Mouse (Mus musculus) left cerebral cortex, adult 9 months (tissue): ENCODE results near the gene Abhd11.
"Not testable (repeated sequence)": the region's sequence is repeated elsewhere in the genome, so short reads cannot be mapped to it uniquely, and the experiment has no call there.

Experiments
- DNase-seq, 2 experiments: peaks; one replicate each; pipeline ENCODE4 v3.0.0; 2022; ENCODE audit warnings: low spot score in 2 of 2

The Abhd11 gene

DNA sequence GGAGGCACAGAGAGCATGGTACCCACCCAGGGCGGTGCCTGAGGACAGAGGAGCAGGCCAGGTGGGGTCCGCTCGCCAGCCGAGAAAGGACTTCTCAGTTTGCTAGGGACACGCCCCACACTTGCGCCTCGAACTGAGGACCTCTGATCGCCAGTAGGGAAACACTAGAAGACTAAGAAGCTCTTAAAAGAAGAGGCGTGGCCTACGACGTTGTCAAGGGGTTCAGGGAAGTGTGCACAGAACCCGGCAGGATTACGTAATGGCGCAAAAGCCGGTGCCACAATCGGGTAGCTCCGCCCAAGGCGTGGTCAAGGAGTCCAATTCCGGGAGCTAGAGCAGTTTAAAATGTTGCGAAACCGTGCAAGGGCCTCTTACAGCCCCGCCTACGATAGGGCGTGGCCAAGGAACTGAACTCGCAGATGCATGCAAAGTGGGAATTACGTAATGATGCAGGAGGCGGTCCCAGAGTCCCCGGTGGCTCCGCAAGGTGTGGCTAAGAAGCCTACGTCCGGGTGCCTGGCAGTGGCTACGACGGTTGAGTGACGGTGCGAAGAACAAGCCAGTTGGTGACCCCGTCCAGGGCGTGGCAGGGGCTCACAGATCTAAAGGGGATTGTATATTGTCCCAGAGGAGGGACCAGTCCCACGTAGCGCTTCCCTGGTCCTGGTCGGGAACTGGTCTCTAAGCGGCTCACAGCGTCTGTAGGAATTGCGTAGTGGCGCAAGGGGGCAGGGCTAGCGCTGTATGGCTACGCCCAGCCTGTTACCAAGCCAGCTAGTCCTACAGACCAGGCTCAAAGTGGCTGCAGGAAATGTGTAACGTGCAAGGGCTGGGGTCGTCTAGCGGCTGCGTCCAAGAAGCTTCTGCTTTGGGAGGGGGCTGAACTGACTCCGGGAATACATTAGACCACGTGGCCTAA is at the start of gene Abhd11:
Gene Abhd11 (plus strand): TSS at position 482 of the 919 bp plus-strand sequence.
- DNase-seq = peak; percentile 99

DNA sequence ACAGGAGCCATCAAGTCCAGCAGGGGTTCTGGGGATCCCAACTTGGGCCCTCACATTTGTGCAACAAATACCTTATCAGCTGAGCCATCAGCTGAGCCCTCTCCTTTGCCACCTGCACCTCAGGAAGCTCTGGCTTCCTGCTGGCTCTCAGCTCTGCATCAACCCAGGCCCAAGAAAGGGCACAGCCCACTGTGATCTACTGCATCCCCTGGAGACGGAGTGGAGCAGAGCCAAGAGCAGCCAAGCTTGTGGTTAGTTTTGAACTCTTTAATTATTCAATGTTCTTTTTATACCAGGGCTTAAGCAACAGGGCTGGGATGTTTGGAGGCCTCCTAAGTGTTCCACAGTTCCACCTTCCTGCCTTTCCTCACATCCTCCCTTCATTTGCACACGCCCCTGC is 48.5 kb upstream of the Abhd11 start:
- DNase-seq = no peak

DNA sequence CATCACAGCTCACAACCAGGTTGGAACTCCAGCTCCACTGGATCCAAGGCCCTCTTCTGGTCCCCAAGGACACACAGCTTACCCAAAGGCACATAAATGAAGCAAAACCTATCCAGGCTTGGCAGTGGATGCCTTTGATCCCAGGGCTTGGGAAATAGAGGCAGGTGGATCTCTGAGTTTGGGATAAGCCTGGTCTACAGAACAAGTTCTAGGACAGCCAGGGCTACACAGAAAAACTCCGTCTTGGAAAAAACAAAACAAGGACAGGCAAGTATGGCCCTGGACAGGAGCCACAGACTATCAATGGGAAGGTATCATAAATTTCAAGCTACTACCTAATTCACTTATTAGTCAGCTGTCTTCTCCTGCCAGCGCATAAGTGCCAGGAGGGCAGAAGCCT is 47.4 kb upstream of the Abhd11 start:
- DNase-seq = no peak

DNA sequence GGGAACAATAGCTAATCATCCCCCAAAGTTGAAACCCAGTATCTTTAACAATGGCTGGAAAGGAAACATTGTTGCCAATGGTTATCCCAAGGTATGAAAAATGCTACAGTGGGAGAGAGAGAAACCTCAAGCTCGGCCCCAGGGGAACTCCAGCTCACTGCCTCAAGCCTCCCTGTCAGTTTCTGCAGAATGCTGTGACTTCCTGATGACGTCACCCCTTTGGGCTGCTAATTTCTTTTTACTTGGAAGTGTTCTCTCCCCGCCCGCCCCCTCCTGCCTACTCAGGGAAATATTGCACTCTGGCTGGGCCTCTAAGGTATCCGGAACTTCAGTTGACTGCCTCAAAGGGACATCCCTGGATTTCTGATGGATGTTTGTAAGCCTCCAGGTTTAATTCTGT is 45.4 kb upstream of the Abhd11 start:
- no peak for DNase-seq

DNA sequence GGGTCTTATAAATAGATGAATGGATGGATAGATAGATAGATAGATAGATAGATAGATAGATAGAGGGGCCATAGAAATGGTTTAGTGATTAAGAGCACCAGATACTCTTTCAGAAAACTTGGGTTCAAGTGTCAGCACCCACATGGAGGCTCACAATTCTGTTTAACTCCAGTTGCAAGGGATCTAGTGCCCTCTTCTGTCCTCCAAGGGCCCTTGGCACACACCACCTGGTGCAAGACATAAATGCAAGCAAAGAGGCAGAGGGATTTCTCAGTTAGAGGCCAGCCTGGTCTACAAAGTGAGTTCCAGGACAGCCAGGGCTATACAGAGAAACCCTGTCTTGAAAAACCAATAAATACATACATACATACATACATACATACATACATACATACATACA is 44.3 kb upstream of the Abhd11 start:
- not testable (repeated sequence) for DNase-seq

DNA sequence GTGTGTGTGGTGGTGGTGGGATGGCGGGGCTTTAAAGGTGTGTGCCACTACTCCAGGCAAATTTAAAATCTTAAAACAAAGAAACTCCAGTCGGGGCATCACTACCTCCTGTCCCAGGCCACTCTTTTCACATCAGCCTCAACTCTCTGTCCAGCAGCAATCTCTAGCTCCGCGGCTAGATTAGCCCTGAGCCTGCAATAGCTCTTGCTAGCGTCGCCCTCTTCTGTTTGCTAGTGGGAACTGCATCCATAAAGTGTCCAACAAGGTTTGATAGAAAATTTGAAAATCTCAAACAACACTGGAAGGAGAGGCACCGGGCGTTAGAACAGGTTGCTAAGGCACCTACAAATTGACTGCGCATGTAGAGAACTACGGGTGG is 43.5 kb upstream of the Abhd11 start:
- peak in 1 of 2 experiments; percentile 75 for DNase-seq

DNA sequence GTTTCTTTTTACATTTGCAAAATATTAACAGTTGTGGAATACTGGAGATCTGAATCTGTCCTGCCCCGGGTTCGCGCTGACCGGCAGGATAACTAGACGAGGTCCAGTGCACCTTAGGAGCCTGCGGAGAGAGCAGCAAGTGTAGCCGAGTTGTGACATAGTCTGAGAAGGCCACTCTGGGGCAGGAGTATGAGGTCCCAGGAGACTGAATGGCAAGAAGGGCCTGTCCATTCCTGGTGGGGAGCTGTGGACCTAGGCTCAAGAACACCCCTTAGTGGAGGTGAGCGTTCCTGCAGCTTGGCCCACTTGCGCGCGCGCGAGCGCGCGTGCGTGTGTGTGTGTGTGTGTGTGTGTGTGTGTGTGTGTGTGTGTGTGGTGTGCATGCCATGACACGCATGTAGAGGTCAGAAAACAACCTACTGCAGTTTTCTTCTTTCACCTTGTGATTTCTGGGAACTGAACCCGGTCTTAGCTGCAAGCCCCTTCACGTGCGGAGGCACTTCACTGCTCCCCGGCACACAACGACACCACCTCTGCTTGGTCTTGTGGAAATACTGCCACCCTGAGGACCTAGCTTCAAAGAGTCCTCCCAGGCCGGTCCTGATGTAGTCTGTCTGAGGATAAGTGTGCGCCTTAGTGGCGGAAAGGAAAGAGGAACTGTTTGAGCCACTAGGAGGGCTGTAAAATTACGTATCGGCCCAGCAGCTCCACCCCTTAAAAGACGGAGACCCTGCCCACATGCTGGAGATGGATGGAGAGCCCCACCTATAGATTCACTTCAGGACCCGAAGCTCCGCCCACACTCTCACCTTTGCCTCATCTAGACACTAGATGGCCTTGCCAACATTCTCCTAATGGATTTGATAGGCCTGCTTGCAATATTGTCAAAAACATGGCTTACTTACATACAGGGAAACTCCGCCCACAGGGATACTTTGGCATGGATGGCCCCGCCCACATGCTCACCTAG is 42.8 kb upstream of the Abhd11 start:
- DNase-seq = peak in 1 of 2 experiments; percentile 14

DNA sequence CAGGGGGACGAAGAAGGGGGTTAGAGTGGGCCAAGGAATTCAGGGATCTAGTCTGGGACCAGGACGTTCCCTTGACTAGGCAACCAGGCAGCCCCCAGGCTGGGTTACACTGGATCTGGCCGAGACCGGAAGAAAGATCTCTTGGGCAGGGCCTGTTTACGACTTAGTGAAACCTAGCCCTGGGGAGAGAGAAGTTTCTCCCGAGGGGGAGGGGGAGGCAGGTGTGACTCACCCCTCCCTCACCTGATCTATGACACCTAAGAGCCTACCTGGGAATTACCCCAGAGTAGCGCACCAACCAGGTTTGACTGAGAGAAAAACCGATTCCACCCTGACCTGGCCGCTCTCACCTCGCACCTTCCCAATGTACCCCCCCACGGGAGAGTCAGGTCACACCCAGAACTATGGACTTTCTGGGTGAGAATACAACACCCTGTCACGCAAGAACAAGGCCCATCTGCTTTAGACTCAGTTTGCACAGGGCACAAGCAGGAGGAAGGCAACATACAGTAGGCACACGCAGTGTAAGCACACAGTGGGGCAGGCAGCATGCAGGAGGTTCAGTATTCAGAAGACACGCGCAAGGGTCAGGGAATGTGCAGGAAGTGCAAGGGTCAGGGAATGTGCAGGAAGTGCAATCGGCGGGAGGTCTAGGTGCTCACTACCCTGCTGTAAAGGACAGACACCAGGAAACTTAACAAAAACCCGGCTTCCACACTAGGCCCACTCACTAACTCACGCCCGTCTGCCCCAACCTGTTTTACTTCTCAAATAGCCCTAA is 41.6 kb upstream of the Abhd11 start:
- no peak for DNase-seq

DNA sequence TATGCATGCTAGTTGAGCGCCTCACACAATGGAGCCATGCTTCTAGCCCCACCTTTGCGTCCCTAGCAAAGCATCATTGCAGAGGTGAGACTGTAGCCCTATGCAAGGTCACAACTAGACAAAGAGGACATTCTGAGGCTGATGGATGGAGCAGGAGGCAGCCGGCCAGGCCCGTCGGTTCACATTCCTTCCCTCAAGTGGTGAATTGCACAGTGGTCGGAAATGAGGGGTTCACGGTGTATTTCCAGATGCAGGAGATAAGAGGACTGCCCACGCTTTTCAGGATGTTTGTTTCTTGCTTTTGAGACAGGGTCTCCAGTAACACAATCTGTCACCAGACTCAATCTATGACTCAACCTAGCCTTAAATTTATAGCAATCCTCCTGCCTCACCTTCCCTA is 38.3 kb upstream of the Abhd11 start:
- DNase-seq = no peak

DNA sequence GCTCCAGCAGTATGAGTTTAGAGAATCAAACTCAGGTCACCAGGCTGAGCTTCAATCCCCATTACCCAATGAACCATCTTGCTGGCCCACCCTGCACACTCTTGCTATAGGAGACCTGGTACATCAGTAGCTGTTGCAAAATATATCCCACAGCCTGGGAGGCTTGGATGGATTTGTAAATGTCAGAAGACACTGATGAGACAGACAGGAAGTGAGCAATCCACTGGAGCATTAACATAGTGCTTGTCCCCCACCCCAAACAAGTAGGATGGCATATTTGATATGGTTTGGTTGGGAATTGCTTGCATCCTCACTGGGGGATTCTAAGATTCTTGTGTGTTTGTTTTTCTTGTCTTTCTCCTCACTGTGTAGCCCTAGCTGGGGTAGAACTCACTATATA is 35.9 kb upstream of the Abhd11 start:
- DNase-seq = no peak

DNA sequence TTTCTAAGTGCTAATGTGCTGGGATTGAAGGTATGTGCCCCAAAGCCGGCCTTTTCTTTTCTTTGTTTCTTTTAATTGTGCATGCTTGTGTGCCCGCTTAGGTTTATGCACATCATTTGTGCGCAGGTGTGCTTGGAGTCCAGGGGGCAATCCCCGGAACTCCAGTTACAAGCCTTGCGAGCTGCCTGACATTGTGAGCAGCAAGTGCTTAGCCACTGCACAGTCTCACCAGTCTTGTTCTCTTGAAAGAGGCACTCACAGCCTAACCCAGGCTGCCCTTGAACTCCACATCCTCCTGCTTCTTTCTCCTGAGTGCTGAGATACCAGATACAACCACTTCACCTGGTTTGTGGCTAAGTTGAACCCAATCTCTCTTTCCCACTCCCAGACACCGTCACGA is 35.4 kb upstream of the Abhd11 start:
- DNase-seq = no peak

DNA sequence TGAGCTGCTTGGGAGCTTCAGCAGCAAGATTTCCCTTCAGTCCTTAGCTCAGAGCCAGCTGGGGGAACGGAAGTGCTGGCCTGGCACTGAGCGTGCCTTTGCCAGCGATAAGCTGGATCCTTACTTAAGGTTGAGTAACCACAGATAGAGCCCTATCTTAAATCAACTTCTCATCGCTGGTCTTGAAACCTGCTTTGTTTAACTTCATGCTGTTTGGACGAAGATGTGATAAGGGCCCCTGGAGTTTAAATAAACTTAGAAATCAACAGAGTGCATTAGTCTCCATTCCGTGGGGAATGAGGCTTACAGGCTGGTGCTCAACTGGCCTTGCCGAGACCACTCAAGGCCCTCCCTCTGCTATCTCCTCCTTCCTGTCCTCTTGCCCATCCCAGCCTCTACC is 34.7 kb upstream of the Abhd11 start:
- DNase-seq = no peak

DNA sequence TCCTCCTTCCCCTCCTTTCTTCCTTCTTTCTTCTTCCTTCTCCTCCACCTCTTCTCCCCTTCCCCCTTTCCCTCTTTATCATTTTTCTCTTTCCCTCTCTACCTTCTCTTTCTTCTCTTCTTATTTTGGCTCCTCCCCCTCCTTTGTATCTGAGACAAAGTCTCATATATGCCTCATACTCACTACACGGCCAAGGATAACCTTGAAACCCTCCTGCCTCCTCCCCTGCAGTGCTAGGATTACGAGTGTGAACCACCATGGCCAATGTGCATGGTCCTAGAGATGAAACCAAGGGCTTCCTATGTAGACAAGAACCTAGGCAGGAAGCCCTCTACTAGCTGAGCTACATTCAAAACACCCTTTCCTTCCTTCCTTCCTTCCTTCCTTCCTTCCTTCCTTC is 34.0 kb upstream of the Abhd11 start:
- DNase-seq = no peak

DNA sequence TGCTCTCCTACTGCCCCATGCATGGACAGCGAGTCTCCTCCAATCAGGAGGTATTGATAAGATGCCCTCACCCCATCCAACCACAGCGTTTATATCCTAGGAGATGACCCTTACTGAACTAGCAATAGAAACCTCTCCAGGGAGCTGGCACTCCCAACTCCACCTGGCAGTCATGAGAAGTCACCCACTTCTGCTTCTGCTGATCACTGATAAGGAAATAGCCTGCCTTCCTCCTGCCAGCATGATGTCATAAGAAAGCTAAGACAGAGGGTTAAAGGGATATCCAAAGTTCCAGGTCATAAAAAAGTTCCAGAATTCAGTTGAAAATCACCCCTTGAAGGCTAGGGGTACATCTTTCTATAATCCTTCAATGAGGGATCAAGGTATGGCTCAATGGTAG is 32.8 kb upstream of the Abhd11 start:
- no peak for DNase-seq

DNA sequence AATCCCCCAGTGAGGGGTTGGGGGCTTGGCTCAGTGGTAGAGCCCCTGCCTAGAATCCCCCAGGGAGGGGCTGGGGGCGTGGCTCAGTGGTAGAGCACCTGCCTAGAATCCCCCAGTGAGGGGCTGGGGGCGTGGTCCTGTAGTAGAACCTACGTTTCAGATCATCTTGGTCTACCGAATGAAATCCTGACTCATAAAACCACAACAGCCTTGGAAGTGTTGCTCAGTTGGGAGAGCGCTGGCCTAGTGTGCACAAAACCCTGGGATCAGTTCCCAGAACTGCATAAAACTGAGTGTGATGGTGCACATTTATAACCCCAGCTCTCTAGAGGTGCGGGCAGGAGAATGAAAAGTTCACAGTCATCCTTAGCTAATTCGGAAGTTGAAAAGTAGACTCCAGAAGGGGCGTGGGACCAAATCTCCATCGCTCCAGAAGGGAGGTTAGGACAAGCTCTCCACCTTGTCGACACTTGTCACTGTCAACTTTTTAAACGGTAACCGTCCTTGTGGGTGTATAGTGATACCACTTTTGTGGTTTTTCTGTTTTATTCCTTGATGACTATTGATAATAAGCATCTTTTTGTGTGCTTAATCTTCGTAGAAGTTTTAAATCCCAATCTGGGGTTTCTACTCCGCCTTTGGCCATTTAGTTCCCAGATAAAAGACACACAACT is 32.2 kb upstream of the Abhd11 start:
- no peak for DNase-seq

DNA sequence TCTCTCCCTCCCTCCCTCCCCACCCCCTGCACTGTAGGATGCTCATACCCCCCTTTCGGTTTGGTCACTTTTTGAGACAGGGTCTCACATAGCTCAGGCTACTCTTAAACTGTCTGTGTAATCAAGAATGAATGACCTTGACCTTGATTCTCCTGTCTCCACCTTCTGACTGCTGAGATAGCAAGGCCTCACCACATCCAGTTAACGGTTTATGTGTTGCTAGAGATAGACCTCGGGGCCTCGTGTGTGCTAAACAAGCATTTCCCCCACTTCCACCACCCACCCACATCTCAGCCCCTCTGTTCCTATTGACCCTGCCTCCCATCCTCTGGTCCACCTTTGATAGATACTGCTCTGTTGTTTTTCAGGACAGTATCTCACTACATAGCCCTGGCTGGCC is 31.1 kb upstream of the Abhd11 start:
- DNase-seq = no peak

DNA sequence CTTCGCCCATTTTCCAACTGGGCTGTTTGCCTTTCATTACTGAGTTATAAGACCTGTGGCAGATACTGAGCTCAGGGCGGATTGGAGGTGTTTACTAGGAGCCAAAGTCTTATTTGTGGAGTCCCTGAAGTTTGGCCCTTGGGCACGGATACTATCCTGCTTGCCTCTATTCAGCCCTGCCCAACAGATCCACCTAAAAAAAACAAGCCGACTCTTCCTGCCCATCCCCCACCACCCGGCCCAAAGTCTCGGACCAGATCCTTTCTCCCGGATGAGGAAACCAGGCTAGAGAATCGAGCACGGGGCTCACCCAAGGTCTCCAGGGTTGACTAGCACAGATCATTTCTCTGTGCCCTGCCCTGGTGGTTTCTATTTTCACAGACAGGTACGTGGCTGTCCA is 27.8 kb upstream of the Abhd11 start:
- DNase-seq = no peak

DNA sequence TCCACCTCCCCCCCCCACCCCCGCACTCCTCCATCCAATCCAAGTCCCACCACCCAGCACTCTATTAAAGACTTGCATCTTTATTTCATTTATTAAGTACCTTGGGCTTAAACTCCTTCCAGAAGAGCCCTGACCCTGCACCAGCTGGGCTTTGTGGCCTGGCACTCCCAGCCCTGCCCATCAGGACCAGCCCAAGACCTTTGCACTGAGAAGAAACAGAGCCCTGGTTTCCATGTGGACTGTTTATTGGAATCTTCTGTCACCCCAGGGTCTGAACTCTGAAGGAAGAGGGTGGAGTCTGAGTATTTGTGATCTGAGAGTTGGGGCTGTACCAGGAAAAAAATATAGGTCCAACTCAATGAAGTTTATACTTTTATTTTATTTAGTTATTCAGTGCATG is 25.8 kb upstream of the Abhd11 start:
- DNase-seq = no peak

DNA sequence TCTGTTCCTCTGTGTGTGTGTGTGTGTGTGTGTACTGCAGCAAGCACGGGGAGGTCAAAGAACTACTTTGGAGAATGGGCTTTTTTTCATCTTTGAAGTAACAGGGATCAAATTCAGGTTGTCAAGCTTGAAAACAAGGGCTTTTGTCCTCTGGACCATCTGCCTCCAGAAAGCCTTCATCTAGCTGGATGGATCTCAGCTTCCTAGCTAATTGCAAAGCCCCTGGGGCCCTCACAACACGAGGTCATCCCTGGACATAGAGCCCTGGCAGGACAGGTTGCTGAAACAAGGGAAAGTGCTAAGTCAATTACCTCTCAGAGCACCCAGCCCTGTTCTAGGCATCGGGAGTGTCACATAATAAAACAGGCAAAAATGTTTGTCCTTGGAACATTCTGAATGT is 25.2 kb upstream of the Abhd11 start:
- no peak for DNase-seq

DNA sequence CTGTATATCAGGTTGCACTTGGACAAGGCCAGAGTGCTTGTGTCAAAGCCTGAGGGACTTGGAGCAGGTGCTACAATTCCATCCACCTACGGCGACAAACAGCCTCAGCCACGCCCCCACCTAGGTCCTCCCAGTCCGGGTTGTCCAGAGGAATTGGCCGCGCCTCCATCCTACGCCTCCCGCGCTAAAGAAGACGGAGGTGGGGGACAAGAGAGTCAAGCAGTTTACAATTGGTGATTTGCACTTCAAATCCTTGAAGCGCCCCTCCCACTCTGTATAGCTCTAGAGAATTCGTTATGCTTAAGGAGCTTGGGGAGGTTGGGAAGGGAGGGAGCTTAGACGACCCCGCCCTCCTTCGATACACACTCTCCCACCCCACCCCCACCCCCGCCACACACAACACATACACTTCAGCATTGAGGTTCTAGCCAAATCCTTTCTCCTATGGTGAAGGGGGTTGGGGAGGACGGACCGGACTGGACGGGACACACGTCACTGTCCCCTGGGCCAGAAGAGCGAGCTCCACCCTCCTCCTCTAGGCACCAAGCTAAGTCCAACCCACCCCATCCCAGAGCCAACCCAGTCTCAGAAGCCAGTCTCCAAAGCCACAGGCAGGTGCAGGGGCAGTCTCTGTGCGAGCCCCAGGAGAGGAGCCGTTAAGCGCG is 23.2 kb upstream of the Abhd11 start, which contains the start of gene Cldn3:
Gene Cldn3 (plus strand): TSS at position 582 of the 665 bp plus-strand sequence.
- no peak for DNase-seq
